Mouse (Mus musculus): Measurements from ENCODE around the gene Ubp1.

Gene Ubp1

GRCm38 (mm10) chr9:113969399-113969798 lies 38.7 kb downstream of the Ubp1 start:
- no peak for DNase-seq (ENCODE audit: low spot score)

- DNase-seq (ENCODE audit: low spot score) = no peak
Measured at GRCm38 (mm10) chr9:113970041-113970440, 39.3 kb downstream of the Ubp1 start.

GRCm38 (mm10) chr9:113971615-113972014 lies 40.9 kb downstream of the Ubp1 start:
- no peak for DNase-seq (ENCODE audit: low spot score)

- DNase-seq (ENCODE audit: low spot score) = no peak
Measured at GRCm38 (mm10) chr9:113973857-113974256, 43.1 kb downstream of the Ubp1 start.

- DNase-seq (ENCODE audit: low spot score) = no peak
Measured at GRCm38 (mm10) chr9:113974945-113975344, 44.2 kb downstream of the Ubp1 start.

- no peak for DNase-seq (ENCODE audit: low spot score)
Measured at GRCm38 (mm10) chr9:113975442-113975841, 44.7 kb downstream of the Ubp1 start.

GRCm38 (mm10) chr9:113976264-113976663 lies 45.5 kb downstream of the Ubp1 start:
- no peak for DNase-seq (ENCODE audit: low spot score)

- no peak for DNase-seq (ENCODE audit: low spot score)
Measured at GRCm38 (mm10) chr9:113977225-113977840, 46.6 kb downstream of the Ubp1 start.

GRCm38 (mm10) chr9:113978656-113979055 lies 47.9 kb downstream of the Ubp1 start:
- DNase-seq (ENCODE audit: low spot score) = no peak

GRCm38 (mm10) chr9:113979356-113979755 lies 48.6 kb downstream of the Ubp1 start:
- DNase-seq (ENCODE audit: low spot score) = no peak

- DNase-seq (ENCODE audit: low spot score) = no peak
Measured at GRCm38 (mm10) chr9:113981099-113981880, 50.6 kb downstream of the Ubp1 start.

- no peak for DNase-seq (ENCODE audit: low spot score)
Measured at GRCm38 (mm10) chr9:113982451-113982850, 51.7 kb downstream of the Ubp1 start.

- no peak for DNase-seq (ENCODE audit: low spot score)
Measured at GRCm38 (mm10) chr9:113982883-113983670, 52.3 kb downstream of the Ubp1 start.

GRCm38 (mm10) chr9:113984946-113985620 lies 54.3 kb downstream of the Ubp1 start:
- DNase-seq (ENCODE audit: low spot score) = no peak

GRCm38 (mm10) chr9:113990547-113991248 lies 60.0 kb downstream of the Ubp1 start:
- peak; percentile 79 for DNase-seq (ENCODE audit: low spot score)

GRCm38 (mm10) chr9:113992810-113993209 lies 62.1 kb downstream of the Ubp1 start:
- no peak for DNase-seq (ENCODE audit: low spot score)

- DNase-seq (ENCODE audit: low spot score) = no peak
Measured at GRCm38 (mm10) chr9:113998311-113998710, 67.6 kb downstream of the Ubp1 start.

GRCm38 (mm10) chr9:114006801-114007200 lies 76.1 kb downstream of the Ubp1 start:
- no peak for DNase-seq (ENCODE audit: low spot score)

GRCm38 (mm10) chr9:114007850-114008350 lies 77.2 kb downstream of the Ubp1 start:
- DNase-seq (ENCODE audit: low spot score) = no peak

- DNase-seq (ENCODE audit: low spot score) = no peak
Measured at GRCm38 (mm10) chr9:114009526-114009925, 78.8 kb downstream of the Ubp1 start.

GRCm38 (mm10) chr9:114011203-114011602 lies 80.5 kb downstream of the Ubp1 start:
- no peak for DNase-seq (ENCODE audit: low spot score)

Measured in ovary, postnatal 36 days (tissue).